Mouse (Mus musculus): ENCODE measurements around the gene Taf1b. TPM values are rescaled to one million over a fixed set of nuclear protein-coding genes. Genes with fewer than 3 reads are reported as not detected.
"Not testable (repeated sequence)": the region's sequence is repeated elsewhere in the genome, so short reads cannot be mapped to it uniquely, and the experiment has no call there.

The Taf1b gene
- total and polyA plus RNA-seq, 3 experiments: 26.6 to 49.6 (median 34.5) TPM

DNA sequence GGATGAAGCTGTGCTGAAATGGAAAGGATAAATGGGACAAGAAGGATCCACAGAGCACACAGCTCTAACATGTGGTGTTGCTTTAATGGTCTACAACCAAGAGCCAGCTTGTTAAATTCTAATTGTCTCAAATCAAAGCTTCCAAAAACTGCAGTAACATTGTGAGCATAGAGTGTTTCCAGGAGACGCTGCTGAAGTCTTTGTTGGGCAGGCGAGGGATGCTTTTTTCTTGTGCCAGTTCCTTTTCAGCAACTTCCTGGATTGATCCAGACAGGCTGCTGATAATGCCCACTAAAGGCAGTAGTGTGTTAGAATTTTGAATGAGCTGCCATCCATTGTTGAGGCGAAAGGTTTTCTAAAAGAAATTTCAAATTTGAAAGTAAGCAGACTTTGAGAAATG is 22.9 kb downstream of the Taf1b start:
- Histone ChIP-seq H3K27ac (ENCODE audit: insufficient read depth, low read depth) (no peak overlapping the region), H3K9ac (ENCODE audit: insufficient read depth, low read depth) (no peak overlapping the region), H3K27me3 (replicated peaks) (no peaks in the 10 kb centered on the region), H3K4me1 (ENCODE audit: control insufficient read depth in 1 of 2, insufficient read depth in 2 of 2) (peaks cover 1 to 2% of the 10 kb centered on the region in 2 experiments; a peak in 2 of 4 replicates), H3K4me3 (replicated peaks in 1 of 3; ENCODE audit: low read depth in 2 of 3, low read length in 2 of 3, poor library complexity in 1 of 3) (no peak overlapping the region), H3K79me2 (replicated peaks; ENCODE audit: control insufficient read depth, extremely low read depth, insufficient read depth, poor library complexity, severe bottlenecking) (no peaks in the 10 kb centered on the region), H3K36me3 (replicated peaks in 1 of 2; ENCODE audit: control insufficient read depth in 1 of 2, insufficient read depth in 1 of 2, low read length in 1 of 2) (peaks cover 34 to 82% of the 10 kb centered on the region in 2 experiments), H3K9me3 (replicated peaks; ENCODE audit: low read length) (no peaks in the 10 kb centered on the region), H3K4me2 (ENCODE audit: insufficient read depth, low read depth, poor library complexity, severe bottlenecking) (no peak overlapping the region)
- no peak for TF ChIP-seq MAX (IDR thresholded peaks at IDR 0.05; ENCODE audit: low read length)
- no peak for TF ChIP-seq MXI1 (IDR thresholded peaks at IDR 0.05; ENCODE audit: low read depth, low read length)
- TF ChIP-seq EP300 (IDR thresholded peaks at IDR 0.05; ENCODE audit: low read length): no peak
- TF ChIP-seq ELF1 (IDR thresholded peaks at IDR 0.05; ENCODE audit: low read depth, low read length): no peak
- TF ChIP-seq HCFC1 (IDR thresholded peaks at IDR 0.05; ENCODE audit: low read depth, low read length): no peak
- no peak for TF ChIP-seq MYC (IDR thresholded peaks at IDR 0.05; ENCODE audit: low read depth, low read length)
- no peak for TF ChIP-seq UBTF (IDR thresholded peaks at IDR 0.05; ENCODE audit: low read depth, low read length)
- TF ChIP-seq MAFK (IDR thresholded peaks at IDR 0.05; ENCODE audit: insufficient replicate concordance, low read length): no peak
- TF ChIP-seq JUND (conservative IDR thresholded peaks at IDR 0.05; ENCODE audit: low read depth, low read length): no peak
- no peak for TF ChIP-seq CHD1 (IDR thresholded peaks at IDR 0.05; ENCODE audit: low read depth, low read length)
- TF ChIP-seq CTCF (conservative IDR thresholded peaks at IDR 0.05 in 1 of 2, IDR thresholded peaks at IDR 0.05 in 1 of 2; ENCODE audit: low read depth in 2 of 2, low read length in 2 of 2): no peak
- dilution Hi-C loops (cut with MboI; ENCODE audit: extremely low pct_ligation_motif_present, extremely low pct_unique_long_range_greater_than_20kb, low sequenced_read_pairs): no loop called here
- in situ Hi-C loops (cut with MboI; ENCODE audit: low pct_ligation_motif_present, low pct_unique_long_range_greater_than_20kb, low sequenced_read_pairs): no loop called here
- DNase-seq (ENCODE audit: extremely low read depth): no peak

DNA sequence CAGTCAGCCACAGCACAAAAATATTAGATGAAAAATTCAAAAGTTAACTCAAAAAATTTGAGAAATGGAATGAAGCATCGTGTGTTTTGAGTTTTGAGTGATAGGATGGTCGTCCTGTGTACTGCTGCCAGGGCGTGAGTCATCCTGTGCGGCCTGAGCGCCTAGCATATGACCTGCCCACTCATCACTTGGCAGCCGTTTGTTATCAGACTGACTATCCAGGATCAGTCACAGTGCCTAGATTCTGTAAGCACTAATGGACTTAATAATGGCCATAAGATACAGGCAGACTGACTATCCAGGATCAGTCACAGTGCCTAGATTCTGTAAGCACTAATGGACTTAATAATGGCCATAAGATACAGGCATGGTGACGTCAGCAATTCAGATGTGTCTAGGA is 26.9 kb downstream of the Taf1b start:
- in situ Hi-C loops (cut with MboI; ENCODE audit: low pct_ligation_motif_present, low pct_unique_long_range_greater_than_20kb, low sequenced_read_pairs); H3K4me3 ChIP-seq (replicated peaks in 1 of 3; ENCODE audit: low read depth in 2 of 3, low read length in 2 of 3, poor library complexity in 1 of 3); H3K9me3 ChIP-seq (replicated peaks; ENCODE audit: low read length); DNase-seq (ENCODE audit: extremely low read depth); H3K27ac ChIP-seq (ENCODE audit: insufficient read depth, low read depth); H3K4me1 ChIP-seq (ENCODE audit: control insufficient read depth in 1 of 2, insufficient read depth in 2 of 2); H3K27me3 ChIP-seq (replicated peaks); dilution Hi-C loops (cut with MboI; ENCODE audit: extremely low pct_ligation_motif_present, extremely low pct_unique_long_range_greater_than_20kb, low sequenced_read_pairs); H3K9ac ChIP-seq (ENCODE audit: insufficient read depth, low read depth); H3K4me2 ChIP-seq (ENCODE audit: insufficient read depth, low read depth, poor library complexity, severe bottlenecking); H3K79me2 ChIP-seq (replicated peaks; ENCODE audit: control insufficient read depth, extremely low read depth, insufficient read depth, poor library complexity, severe bottlenecking): not testable (repeated sequence)
- H3K36me3 ChIP-seq (replicated peaks in 1 of 2; ENCODE audit: control insufficient read depth in 1 of 2, insufficient read depth in 1 of 2, low read length in 1 of 2): peaks cover 15 to 73% of the 10 kb centered on the region in 2 experiments

DNA sequence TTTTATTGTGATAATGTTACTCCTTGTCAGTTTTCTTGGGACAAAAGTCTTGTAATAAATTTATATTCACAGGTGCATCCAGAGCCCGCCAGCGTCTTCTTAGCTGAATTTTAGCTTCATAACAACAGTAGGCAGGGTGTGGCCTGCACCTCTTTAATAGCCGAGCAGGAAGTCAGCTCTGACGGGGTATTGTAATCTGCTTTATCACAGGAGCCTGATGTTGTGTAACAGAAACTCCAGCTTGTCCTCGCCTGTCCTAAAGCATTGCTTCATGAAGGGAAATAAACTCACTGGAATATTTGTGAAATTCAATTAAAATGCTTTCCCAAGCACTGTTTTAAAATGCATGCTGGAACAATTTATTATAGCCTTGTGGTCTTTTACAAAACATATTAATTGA is 38.2 kb downstream of the Taf1b start:
- H3K79me2 ChIP-seq (replicated peaks; ENCODE audit: control insufficient read depth, extremely low read depth, insufficient read depth, poor library complexity, severe bottlenecking): no peaks in the 10 kb centered on the region
- dilution Hi-C loops (cut with MboI; ENCODE audit: extremely low pct_ligation_motif_present, extremely low pct_unique_long_range_greater_than_20kb, low sequenced_read_pairs): no loop called here
- H3K27ac ChIP-seq (ENCODE audit: insufficient read depth, low read depth): no peak overlapping the region
- in situ Hi-C loops (cut with MboI; ENCODE audit: low pct_ligation_motif_present, low pct_unique_long_range_greater_than_20kb, low sequenced_read_pairs): no loop called here
- H3K4me3 ChIP-seq (replicated peaks in 1 of 3; ENCODE audit: low read depth in 2 of 3, low read length in 2 of 3, poor library complexity in 1 of 3): no peak overlapping the region
- no peak for TF ChIP-seq NELFE (IDR thresholded peaks at IDR 0.05; ENCODE audit: low read depth, low read length)
- no peak for TF ChIP-seq IRF4 (IDR thresholded peaks at IDR 0.05; ENCODE audit: low read depth, low read length)
- no peak for TF ChIP-seq BHLHE40 (IDR thresholded peaks at IDR 0.05; ENCODE audit: low read depth, low read length)
- TF ChIP-seq E2F4 (IDR thresholded peaks at IDR 0.05; ENCODE audit: insufficient replicate concordance, low read depth, low read length): no peak
- TF ChIP-seq KAT2A (IDR thresholded peaks at IDR 0.05; ENCODE audit: insufficient replicate concordance, low read length): no peak
- no peak for TF ChIP-seq POLR2AphosphoS2 (IDR thresholded peaks at IDR 0.05; ENCODE audit: low read depth, low read length)
- no peak for TF ChIP-seq MXI1 (IDR thresholded peaks at IDR 0.05; ENCODE audit: low read depth, low read length)
- no peak for TF ChIP-seq ZKSCAN1 (IDR thresholded peaks at IDR 0.05; ENCODE audit: borderline replicate concordance, low read depth, low read length)
- TF ChIP-seq PAX5 (IDR thresholded peaks at IDR 0.05; ENCODE audit: low read length): no peak
- H3K9me3 ChIP-seq (replicated peaks; ENCODE audit: low read length): no peaks in the 10 kb centered on the region
- H3K9ac ChIP-seq (ENCODE audit: insufficient read depth, low read depth): no peak overlapping the region
- H3K4me1 ChIP-seq (ENCODE audit: control insufficient read depth in 1 of 2, insufficient read depth in 2 of 2): 0 out of 4 replicates have a peak, but pooled peaks cover 0 to 3% of the 10 kb centered on the region in 2 experiments
- H3K4me2 ChIP-seq (ENCODE audit: insufficient read depth, low read depth, poor library complexity, severe bottlenecking): no peak overlapping the region
- H3K27me3 ChIP-seq (replicated peaks): no peaks in the 10 kb centered on the region
- no peak for DNase-seq (ENCODE audit: extremely low read depth)
- H3K36me3 ChIP-seq (replicated peaks in 1 of 2; ENCODE audit: control insufficient read depth in 1 of 2, insufficient read depth in 1 of 2, low read length in 1 of 2): peaks cover 14 to 55% of the 10 kb centered on the region in 2 experiments

Data from CH12.LX (cell line).